Mouse (Mus musculus) heart, embryonic 16.5 days (tissue): ENCODE data around the gene Armh1. TPM values are rescaled to one million over a fixed set of nuclear protein-coding genes. Genes with fewer than 3 reads are reported as not detected.

Experiments
- ATAC-seq: fragments of 200-750 bp; cut with Nextera tagmentation; replicated peaks from 2 replicates; pipeline ENCODE4 v1.8.0; 2017; ENCODE audit warnings: moderate number of reproducible peaks; ENCODE audit not compliant: insufficient read depth, low FRiP score; ENCODE audit errors: extremely low read depth
- H3K27ac ChIP-seq: fragments of 300-500 bp; sonication (generic); 2 replicates; pipeline ENCODE4 v1.5.1; 2014; ENCODE audit warnings: mild to moderate bottlenecking, low read length, control low read depth, moderate library complexity
- H3K27me3 ChIP-seq: fragments of 300-500 bp; sonication (generic); 2 replicates; pipeline ENCODE4 v1.6.1; 2014; ENCODE audit warnings: low read length, mixed read lengths; ENCODE audit not compliant: control insufficient read depth, insufficient read depth
- H3K36me3 ChIP-seq: fragments of 300-500 bp; sonication (generic); 2 replicates; pipeline ENCODE4 v1.6.1; 2014; ENCODE audit not compliant: control insufficient read depth, insufficient read depth
- H3K4me1 ChIP-seq: fragments of 300-500 bp; sonication (generic); 2 replicates; pipeline ENCODE4 v1.6.1; 2014; ENCODE audit warnings: low read length, mixed read lengths; ENCODE audit not compliant: control insufficient read depth, insufficient read depth
- H3K4me2 ChIP-seq: fragments of 300-500 bp; sonication (generic); 2 replicates; pipeline ENCODE4 v1.6.1; 2014; ENCODE audit warnings: low read depth, mild to moderate bottlenecking, control low read depth, low read length
- H3K4me3 ChIP-seq: fragments of 300-500 bp; sonication (generic); 2 replicates; pipeline ENCODE4 v1.5.1; 2014; ENCODE audit warnings: mild to moderate bottlenecking, control low read depth, low read length
- H3K9ac ChIP-seq: fragments of 300-500 bp; sonication (generic); 2 replicates; pipeline ENCODE4 v1.6.1; 2014; ENCODE audit warnings: low read length, control low read depth
- H3K9me3 ChIP-seq: fragments of 300-500 bp; sonication (generic); replicated peaks from 2 replicates; pipeline ENCODE4 v1.6.1; 2016; ENCODE audit warnings: low read length; ENCODE audit not compliant: control insufficient read depth
- WGBS: fragments of 180-500 bp; shearing (Covaris S2); extraction: QIAGEN DNeasy Blood & Tissue Kit; methylation state at CpG from one replicate; pipeline ENCODE4 v1.1.7; 2014; 5-methylcytosine and 5-hydroxymethylcytosine counted together
- polyA plus RNA-seq: library from polyadenylated mRNA; unstranded; fragments of >200 nt; fragmentation: Nextera tagmentation; extraction: Ambion mirVana; gene quantifications from 2 replicates; pipeline ENCODE4 v1.2.1, GENCODE M21; 2015

The Armh1 gene
- polyA plus RNA-seq, 1 experiment from 2014 or later: 0.85 TPM

DNA sequence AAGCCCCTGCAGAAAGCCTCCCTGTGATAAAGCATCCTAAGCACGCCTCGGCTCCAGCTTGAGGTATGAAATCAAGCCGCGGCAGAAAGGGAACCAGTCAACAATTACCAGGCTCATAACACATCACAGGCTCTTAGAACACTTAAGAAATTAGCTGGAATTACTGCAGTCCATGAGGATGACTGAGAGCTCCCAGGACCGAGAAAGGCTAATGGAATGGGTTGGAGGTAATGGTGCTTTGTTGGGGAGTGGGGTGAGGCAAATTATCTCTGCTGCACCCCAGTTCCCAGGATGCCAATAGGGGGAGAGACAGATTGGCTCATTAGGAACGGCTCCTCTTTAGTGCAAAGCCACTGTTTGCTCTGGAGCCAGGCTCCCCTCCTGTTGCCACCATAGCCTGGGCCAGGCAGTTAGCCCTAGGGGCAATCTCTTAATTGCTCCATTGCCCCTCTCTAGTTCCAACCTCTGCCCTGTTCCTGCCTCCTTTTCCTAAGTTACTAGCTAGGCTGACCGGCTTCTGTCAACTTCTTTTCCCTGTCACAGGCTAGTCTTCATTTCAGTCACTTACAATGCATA lies 17.7 kb downstream of the Armh1 start:
- Histone ChIP-seq H3K27ac (no peak overlapping the region), H3K27me3 (no peaks in the 10 kb centered on the region), H3K4me3 (no peak overlapping the region), H3K9me3 (no peaks in the 10 kb centered on the region), H3K4me1 (no peaks in the 10 kb centered on the region), H3K4me2 (no peak overlapping the region), H3K36me3 (no peaks in the 10 kb centered on the region), H3K9ac (no peak overlapping the region)
- no peak for ATAC-seq
- 62% methylated on average over 7 of the region's 7 CpGs for WGBS

GRCm38 (mm10) chr4:117231208-117231607 lies 20.7 kb downstream of the Armh1 start:
- no peak overlapping the region for H3K4me3 ChIP-seq
- H3K9ac ChIP-seq: no peak overlapping the region
- no peaks in the 10 kb centered on the region for H3K9me3 ChIP-seq
- ATAC-seq: no peak
- H3K27me3 ChIP-seq: no peaks in the 10 kb centered on the region
- no peaks in the 10 kb centered on the region for H3K4me1 ChIP-seq
- H3K4me2 ChIP-seq: no peak overlapping the region
- no peaks in the 10 kb centered on the region for H3K36me3 ChIP-seq
- WGBS: 83% methylated on average over 2 of the region's 2 CpGs
- no peak overlapping the region for H3K27ac ChIP-seq

GRCm38 (mm10) chr4:117230331-117230730 lies 21.6 kb downstream of the Armh1 start:
- no peak overlapping the region for H3K27ac ChIP-seq
- H3K4me1 ChIP-seq: no peaks in the 10 kb centered on the region
- H3K9ac ChIP-seq: no peak overlapping the region
- 52% methylated on average over 10 of the region's 10 CpGs for WGBS
- H3K9me3 ChIP-seq: no peaks in the 10 kb centered on the region
- no peaks in the 10 kb centered on the region for H3K27me3 ChIP-seq
- no peak overlapping the region for H3K4me2 ChIP-seq
- no peak for ATAC-seq
- no peaks in the 10 kb centered on the region for H3K36me3 ChIP-seq
- no peak overlapping the region for H3K4me3 ChIP-seq

GRCm38 (mm10) chr4:117229590-117229989 lies 22.3 kb downstream of the Armh1 start:
- Histone ChIP-seq H3K27ac (no peak overlapping the region), H3K4me2 (no peak overlapping the region), H3K9me3 (no peaks in the 10 kb centered on the region), H3K36me3 (no peaks in the 10 kb centered on the region), H3K4me1 (no peaks in the 10 kb centered on the region), H3K9ac (no peak overlapping the region), H3K27me3 (no peaks in the 10 kb centered on the region), H3K4me3 (no peak overlapping the region)
- WGBS: 53% methylated on average over 15 of the region's 15 CpGs
- ATAC-seq: no peak

GRCm38 (mm10) chr4:117225250-117225649 lies 26.7 kb downstream of the Armh1 start:
- H3K4me3 ChIP-seq: no peak overlapping the region
- H3K27ac ChIP-seq: no peak overlapping the region
- H3K9me3 ChIP-seq: no peaks in the 10 kb centered on the region
- H3K4me2 ChIP-seq: no peak overlapping the region
- H3K9ac ChIP-seq: no peak overlapping the region
- H3K27me3 ChIP-seq: no peaks in the 10 kb centered on the region
- no peaks in the 10 kb centered on the region for H3K36me3 ChIP-seq
- no peaks in the 10 kb centered on the region for H3K4me1 ChIP-seq
- no peak for ATAC-seq

GRCm38 (mm10) chr4:117224122-117224521 lies 27.8 kb downstream of the Armh1 start:
- Histone ChIP-seq H3K4me2 (no peak overlapping the region), H3K4me1 (peaks cover under 1% of the 10 kb centered on the region; the same call in 1 of the 2 replicates), H3K4me3 (no peak overlapping the region), H3K36me3 (no peaks in the 10 kb centered on the region), H3K27ac (no peak overlapping the region), H3K27me3 (no peaks in the 10 kb centered on the region), H3K9ac (no peak overlapping the region), H3K9me3 (no peaks in the 10 kb centered on the region)
- ATAC-seq: no peak
- WGBS: 66% methylated on average over 8 of the region's 8 CpGs

- no peaks in the 10 kb centered on the region for H3K27me3 ChIP-seq
- no peak overlapping the region for H3K4me2 ChIP-seq
- peaks cover 2% of the 10 kb centered on the region; the same call in 1 of the 2 replicates for H3K4me1 ChIP-seq
- H3K27ac ChIP-seq: no peak overlapping the region
- 68% methylated on average over 5 of the region's 5 CpGs for WGBS
- no peak for ATAC-seq
- no peaks in the 10 kb centered on the region for H3K36me3 ChIP-seq
- H3K4me3 ChIP-seq: no peak overlapping the region
- H3K9ac ChIP-seq: no peak overlapping the region
- no peaks in the 10 kb centered on the region for H3K9me3 ChIP-seq
These were observed 28.9 kb downstream of the Armh1 start for GRCm38 (mm10) chr4:117223001-117223400.

- no peak for ATAC-seq
- Histone ChIP-seq H3K4me3 (no peak overlapping the region), H3K4me1 (peaks cover 2% of the 10 kb centered on the region; the same call in 1 of the 2 replicates), H3K9me3 (no peaks in the 10 kb centered on the region), H3K36me3 (no peaks in the 10 kb centered on the region), H3K27me3 (no peaks in the 10 kb centered on the region), H3K4me2 (no peak overlapping the region), H3K9ac (no peak overlapping the region), H3K27ac (no peak overlapping the region)
- 80% methylated on average over 9 of the region's 9 CpGs for WGBS
These were observed 30.1 kb downstream of the Armh1 start for GRCm38 (mm10) chr4:117221836-117222235.

- no peak overlapping the region for H3K4me3 ChIP-seq
- WGBS: 70% methylated on average over 9 of the region's 9 CpGs
- H3K36me3 ChIP-seq: no peaks in the 10 kb centered on the region
- H3K4me1 ChIP-seq: peaks cover 2% of the 10 kb centered on the region; the same call in 1 of the 2 replicates
- H3K4me2 ChIP-seq: no peak overlapping the region
- no peaks in the 10 kb centered on the region for H3K9me3 ChIP-seq
- no peak overlapping the region for H3K9ac ChIP-seq
- no peak overlapping the region for H3K27ac ChIP-seq
- ATAC-seq: no peak
- no peaks in the 10 kb centered on the region for H3K27me3 ChIP-seq
These were observed 31.0 kb downstream of the Armh1 start for GRCm38 (mm10) chr4:117220741-117221515.
